Mouse (Mus musculus): Measurements from ENCODE around the gene Gm10718.
"Not testable (repeated sequence)": the region's sequence is repeated elsewhere in the genome, so short reads cannot be mapped to it uniquely, and the experiment has no call there.

GRCm38 (mm10) chr9:3018944-3019343 lies 4.4 kb upstream of the Gm10718 start:
- TF ChIP-seq CTCF, EP300 (IDR thresholded peaks at IDR 0.05; ENCODE audit: low read depth): not testable (repeated sequence)

All from liver, postnatal 0 days (tissue).